Mouse (Mus musculus): Measurements from ENCODE around the gene Tpx2.

The Tpx2 gene

DNA sequence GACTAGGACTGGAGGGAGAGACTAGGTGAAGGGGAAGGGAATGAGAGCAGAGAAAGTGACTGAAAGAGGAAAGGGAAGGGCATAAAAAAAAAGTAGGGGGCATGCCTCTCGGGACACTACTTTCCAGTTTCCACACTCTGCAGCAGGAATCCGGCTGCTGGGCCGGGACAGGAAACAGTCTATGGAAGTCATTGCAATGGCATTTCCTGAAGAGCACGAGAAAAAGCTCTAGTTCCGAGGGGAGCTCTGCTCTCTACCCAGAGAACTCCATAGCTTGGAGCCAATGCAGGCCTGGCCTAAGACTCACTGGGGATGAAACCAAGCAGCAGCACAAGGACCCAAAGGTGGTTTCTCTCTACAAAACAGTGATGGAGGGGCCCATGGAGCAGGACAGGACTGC is 26.7 kb upstream of the Tpx2 start:
- peak; percentile 20 for DNase-seq

DNA sequence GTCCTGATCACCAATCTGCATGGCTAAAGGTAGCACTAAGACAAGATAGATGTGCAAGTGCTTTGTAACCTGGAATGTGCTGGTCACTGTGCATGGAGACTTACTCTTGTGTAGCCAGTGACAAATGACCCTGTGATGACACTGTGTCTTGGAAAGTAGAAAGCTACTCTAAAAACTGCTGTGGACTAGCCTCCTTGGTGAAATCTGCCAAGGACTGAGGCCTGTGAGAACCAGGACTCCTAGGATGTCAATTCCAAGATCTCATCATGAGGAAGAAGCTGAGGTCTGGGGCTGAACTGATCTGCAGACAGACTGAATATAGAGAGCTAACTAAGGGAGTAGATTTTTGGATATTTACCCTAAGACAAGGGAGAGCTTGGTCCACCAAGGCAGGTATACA is 26.2 kb upstream of the Tpx2 start:
- no peak for DNase-seq

DNA sequence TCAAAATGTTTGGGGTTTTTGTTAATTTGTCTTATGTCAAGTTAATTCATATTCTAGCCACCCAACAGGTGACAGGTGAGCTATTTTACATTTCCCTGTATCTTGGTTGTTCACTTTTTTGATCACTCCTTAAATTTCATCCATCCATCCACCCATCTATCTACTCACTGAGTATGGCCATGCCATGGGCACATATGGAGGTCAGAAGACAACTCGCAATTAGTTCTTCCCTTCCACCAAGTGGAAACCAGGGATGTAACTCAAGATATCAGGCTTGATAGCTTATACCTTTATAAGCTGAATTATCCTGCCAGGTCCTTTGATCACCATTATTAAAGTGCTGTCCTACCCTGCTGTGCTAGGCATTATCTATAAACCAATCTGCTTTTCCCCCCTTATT is 24.0 kb upstream of the Tpx2 start:
- DNase-seq: no peak

DNA sequence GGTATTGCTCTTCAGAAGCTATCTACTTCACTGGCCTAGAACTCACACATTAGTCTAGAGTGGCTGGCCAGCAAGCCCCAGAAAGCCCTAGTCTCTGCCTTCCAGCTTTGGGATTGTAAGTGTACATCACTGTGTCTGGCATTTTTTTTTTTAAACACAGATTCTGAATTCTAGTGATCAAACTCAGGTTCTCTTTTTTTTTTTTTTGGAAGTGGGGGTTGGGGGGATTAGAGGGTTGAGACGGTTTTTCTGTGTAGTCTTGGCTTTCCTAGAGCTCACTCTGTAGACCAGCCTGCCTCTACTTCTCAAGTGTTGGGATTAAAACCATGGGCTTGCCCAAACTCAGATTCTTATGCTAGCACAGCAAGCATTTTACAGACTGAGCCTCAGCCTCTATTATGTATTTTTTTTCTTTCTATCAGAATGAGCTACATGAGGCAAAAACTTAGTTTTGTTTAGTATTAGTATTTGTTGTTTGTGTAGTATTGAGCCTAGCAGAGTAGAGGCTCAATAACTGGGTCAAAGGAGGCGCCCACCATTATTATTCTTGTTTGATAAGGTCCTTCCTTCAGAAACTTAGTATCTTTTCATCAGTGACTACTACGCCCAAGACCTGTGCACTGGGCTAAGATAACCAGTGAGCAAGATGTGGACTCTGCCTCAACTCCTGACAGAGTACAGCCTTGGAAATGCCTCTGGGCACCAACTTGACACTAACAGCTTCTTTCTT is 23.2 kb upstream of the Tpx2 start:
- DNase-seq: no peak

DNA sequence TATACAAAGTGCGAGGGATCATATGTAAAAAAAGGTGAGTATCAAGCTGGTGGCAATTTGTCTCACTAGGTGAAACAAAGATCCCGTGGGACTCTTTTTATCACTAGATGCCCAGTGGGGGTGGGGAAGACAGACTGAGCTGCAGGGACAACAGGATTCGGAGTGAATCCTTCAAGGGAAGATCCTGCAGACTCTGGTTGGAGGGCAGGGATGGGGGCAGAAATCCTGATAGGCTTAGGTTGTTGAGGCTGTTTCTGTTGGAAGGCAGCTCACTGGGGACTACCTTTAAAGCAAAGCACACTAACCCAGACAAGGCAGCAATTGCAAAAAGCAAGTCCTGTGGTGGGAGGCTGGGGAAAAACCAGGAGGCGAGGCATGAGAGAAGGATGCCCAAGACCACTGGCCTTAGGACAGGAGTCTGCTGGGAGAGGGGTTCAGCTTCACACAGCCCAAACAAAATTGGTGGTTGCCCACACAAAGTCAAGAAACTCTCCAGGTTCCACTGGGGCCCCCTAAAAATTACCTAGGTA is 22.5 kb upstream of the Tpx2 start:
- no peak for DNase-seq

DNA sequence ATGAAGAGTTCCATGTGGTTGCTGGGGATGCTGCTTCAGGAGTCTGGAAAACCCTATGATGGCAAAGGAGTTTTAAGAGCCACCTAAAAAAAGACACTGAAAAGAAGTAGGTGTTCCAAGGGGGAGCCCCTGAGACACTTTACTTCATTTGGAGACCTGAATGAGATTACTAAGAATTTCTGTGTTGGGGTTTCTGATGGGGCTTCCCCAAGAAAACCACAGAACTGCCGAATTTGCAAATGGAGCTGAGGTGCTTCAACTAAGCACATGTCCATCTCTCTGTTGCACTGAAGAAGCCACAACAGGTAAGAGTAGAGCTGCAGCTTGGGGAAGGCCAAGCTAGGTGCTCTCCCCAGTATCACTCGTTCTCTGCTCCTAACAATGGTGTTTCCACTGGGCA is 22.1 kb upstream of the Tpx2 start:
- DNase-seq: no peak

DNA sequence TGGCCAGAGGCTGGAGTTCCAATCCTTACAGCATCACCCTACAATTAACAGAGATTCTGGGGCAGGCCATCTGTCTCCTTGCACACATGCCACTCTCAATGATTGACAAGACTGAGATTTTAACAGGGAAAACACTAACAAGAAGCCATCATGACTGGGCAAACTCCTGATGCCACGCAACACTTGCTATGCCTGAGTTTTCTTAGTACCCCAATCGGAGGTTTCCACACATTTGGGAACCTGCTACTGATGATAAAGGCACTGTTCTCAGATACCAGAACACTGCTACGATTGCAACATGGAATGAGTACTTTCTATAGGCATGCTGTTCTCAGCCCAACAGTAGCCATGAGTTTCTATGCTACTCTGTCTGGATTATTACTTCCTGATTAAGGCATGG is 21.3 kb upstream of the Tpx2 start:
- no peak for DNase-seq

DNA sequence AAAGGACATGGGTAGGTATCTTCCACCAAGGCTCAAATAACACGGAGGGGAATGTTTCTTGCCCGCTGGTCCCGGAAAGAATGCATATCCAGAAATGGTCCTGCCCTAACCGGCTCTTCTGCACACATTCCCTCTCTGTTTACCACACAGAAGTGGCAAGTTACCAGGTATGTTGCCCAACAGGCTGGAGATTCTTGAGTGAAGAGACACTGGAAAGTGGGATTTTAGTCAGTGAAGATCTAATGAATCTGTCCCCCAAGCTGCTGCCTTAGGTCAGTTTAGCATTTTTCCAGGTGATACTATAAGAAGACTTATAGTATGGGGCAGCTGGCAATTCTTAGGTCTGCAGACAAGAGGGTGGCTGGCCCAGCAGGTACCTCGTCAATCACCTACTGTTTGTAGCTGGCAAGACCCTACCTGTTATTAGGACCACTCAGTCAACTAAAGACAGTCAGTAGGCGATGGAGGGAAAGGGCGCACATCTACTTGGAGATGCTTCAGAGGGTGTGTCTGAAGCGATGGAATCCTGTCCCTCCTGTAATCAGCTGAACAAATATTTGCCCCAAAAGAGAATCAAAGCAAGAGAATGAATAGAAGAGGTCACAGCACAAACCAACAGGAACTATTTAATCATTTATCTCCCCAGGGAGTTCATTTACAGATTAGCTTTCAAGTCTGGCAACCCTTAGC is 20.3 kb upstream of the Tpx2 start:
- no peak for DNase-seq

DNA sequence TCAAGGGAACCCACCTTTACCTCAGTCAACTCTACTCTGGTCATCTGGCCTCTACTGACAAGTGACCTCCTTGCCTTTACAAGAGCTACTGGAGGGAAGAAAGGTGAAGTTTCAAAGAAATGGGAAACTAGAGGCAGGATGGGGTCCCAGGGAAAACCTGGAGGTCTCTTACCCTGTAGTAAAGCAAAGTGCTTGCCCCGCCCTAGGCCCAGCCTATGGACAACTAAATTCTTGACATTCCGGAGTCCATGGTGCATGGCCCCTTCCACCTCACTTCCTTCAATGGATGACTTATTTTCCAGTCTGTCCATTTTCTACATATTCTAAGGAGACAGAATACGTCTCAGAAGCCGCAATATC is 19.8 kb upstream of the Tpx2 start:
- DNase-seq: no peak

DNA sequence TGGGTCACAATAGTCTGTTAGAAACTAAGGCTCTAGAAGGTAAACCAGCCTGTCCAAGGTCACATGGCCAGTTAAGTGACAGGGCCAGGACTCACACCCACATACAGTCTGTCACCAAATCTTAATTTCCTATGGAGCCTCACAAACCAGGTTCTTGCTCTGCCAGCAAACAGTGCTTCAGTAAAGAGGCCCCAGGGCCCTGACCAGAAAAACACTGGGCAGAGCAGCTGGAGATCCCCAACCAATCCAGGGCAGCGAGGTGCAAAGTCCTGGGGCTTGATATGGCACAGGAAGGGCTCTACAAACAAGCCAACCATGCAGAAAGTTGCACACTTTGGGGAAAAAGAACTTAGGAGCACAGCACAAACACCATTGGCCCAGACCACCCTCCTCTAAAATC is 19.2 kb upstream of the Tpx2 start:
- no peak for DNase-seq

DNA sequence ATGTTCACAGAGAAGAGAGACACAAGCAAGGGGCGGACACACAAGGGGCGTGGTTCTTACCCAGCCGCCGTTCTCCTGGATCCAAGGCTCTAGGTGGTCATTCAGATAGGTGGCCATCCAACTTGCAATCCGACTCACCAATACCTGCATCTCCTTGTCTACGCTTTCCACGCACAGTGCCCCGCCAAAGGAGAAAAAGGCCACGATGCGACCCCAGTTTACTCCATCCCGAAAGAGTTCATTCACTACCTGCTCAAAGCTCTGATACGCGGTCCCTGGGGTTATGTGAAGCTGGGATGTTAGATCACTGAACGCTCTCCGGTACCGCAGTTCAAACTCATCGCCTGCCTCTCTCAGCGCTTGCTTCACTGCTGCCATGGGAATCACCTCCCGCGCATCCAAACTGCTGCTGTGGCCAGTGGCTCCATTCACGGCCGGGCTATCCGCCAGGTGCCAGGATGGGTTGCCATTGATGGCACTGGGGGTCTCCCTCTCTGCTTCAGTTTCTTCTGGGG is 18.3 kb upstream of the Tpx2 start:
- no peak for DNase-seq

DNA sequence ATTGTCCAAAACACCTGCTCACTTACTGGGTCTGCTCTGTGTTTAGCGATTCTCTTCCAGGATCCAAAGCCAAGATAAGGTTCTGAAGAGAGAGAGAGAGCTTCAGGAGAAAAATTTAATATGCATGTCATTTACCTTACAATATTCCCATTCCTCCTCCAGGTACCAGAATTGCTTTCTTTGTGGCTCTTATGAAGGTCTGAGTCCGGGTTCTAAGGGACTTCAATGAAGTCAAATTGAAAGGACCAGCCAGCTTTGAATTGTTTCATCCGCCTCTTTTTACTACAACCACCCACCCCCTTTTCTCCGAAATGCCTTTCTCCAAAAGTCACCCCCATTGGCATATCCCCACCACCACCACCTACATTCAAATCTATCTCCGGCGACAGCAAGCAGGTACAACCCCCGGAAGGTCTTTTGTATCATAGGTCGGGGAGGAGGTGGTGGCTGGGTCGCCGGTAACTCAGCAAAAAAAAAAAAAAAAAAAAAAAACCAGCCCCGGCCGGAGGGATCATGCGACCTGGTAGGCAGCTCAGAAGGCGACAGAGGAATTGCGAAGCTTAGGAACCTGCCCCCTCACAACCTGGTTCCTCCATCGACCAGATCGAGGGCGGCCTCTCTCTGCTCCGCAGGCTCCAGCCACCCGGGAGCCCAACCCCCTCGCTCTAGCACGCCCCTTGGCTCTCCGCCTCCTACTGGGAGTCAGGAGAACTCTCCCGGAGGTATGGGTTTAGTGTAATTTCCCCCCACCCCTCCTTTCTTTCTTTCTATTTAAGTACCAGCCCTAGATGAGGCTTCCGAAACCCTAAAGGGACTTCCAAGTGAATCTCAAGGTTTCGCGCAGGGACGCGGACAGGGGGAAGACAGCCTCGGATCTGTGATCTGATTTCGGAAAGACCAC is 17.5 kb upstream of the Tpx2 start:
- peak; percentile 81 for DNase-seq

DNA sequence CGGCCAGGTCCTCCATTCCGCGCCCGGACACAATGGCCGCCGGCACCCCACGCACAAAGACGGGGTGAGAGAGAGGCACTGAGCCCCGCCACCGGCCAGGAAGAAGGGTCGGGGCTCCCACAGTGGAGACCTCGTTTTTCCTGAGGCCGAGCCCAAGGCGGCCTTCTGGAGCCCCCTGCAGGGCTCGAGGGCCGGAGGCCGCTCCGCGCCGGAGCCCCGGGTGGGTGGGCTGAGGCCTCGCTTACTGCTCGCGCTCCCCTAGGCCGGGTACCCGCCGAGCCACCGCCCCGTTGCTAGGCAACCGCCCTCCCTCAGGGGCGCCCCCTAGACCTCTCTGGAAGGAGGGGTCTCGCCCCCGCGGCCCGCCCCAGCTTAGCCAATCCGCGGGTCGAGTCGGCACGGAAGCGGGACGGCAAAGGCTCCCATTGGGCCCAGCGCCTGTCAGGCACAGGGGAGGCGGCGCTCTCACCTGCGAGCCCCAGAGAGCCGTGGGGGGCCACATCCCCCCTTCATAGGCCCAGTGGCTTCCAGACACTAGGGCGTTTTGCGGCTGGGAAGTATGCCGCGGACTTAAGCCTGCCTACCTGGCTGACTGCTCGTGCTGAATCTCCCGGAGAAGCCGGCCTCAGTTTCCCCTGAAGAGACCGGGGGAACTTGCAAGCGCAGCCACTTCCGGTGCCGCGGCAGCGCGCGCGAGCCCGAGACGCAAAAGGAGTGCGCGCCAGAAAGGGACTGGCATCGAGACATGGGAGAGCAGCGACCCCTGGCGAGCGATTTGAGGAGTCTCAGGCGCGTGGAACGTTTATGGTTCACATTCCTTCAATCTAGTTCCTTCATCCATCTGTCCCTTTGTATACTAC is 16.5 kb upstream of the Tpx2 start, which contains the start of gene Bcl2l1:
Gene Bcl2l1 (minus strand): TSS at position 710 of the 860 bp plus-strand sequence.
- peak; percentile 97 for DNase-seq

DNA sequence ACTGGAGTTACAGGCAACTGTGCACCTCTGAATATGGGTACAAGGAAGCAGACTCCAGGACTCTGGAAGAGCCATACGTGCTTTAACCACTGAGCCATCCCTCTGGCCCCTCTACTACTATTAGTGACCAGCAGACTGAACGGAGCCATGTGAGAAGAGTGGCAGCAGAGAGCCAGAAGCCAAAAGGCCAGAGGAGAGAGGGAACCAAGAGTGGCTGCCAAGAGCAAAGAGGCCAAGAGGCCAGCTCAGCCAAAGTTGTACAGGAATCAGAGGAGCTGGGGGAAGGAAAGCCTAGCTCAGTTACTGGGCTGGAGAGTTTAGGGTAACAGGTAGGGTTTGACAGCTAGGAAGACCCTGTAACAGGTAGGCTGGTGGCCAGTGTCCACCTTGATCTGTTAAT is 8.5 kb upstream of the Tpx2 start:
- no peak for DNase-seq

DNA sequence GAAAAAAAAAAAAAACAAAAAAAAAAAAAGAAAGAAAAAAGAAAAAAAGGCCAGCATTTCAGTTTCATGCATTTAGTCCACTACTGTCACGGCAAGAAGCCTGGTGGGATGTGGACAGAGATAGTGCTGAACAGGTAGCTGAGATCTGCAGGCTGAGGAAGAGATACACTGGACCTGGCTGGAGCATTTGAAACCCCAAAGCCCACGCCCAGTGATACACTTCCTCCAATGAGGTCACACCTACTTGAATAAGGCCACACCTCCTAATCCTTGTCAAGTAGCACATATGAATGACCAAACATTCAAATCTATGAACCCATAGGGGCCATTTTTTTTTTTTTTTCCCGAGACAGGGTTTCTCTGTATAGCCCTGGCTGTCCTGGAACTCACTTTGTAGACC is 5.0 kb upstream of the Tpx2 start:
- no peak for DNase-seq

DNA sequence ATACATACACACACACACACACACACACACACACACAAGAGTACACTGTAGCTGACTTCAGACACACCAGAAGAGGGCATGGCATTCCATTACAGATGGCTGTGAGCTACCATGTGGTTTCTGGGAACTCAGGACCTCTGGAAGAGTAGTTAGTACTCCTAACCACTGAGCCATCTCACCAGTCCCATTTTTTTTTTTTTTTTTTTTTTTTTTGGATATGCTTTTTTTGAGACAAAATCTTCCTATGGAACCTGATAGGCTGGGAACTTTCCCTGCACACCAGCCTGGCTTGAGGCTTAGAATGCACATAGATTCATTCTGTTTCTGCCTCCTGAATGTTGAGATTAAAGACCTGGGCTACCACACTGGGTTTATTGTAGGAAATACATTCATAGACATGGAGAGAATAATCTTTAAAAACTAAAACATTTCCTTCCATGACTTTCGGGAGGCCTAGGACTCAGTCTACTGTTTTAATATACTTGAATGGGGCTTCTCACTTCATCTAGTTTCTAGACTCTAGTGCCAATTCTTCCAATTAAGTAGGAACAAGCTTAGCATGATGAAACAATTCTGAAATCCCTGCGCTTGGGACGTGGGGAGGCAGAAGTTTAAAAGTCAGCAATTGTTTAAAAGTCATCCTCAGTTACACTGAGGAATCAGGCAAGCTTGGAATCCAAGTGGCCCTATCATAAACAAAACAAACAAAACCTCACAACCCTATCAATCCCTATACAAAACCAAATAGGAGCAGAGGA is 528 bp upstream of the Tpx2 start:
- DNase-seq: no peak

DNA sequence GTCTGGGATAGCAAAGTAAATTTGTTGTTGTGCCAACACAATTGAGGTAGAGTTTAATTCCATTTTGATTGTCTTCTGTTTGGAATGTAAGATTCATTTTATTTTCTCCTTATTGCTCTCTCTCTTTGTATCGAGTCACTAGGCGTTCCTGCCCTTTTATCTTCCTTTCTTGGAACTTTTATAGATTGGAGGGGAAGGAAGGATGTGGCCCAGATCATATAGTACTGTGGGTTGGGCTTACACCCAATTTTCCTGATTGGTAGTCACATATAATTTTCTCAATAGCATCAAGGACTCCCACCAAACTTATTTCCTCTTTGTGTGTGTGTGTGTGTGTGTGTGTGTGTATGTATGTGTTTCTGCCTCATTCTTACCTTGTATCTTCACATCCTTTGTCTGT is 702 bp downstream of the Tpx2 start:
- no peak for DNase-seq

DNA sequence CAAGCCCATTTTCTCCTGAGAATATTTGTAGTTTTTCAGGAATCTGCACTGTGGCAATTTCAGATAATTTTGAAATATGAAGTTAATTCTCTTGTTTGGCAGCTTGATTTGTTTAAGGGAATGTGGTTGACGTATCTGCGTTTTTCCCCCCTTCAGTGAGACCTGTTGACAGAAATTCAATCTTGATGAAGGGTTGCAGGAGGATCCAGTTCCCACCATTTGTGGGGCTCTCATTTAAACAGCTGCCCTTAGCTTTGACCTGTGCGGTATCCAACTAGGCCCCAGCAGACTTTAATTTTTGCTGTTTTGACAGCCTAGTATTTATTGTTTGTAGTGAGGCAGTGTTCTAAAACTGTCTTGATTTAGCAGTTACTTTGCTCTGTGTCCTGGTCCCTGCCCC is 11.7 kb downstream of the Tpx2 start:
- no peak for DNase-seq

DNA sequence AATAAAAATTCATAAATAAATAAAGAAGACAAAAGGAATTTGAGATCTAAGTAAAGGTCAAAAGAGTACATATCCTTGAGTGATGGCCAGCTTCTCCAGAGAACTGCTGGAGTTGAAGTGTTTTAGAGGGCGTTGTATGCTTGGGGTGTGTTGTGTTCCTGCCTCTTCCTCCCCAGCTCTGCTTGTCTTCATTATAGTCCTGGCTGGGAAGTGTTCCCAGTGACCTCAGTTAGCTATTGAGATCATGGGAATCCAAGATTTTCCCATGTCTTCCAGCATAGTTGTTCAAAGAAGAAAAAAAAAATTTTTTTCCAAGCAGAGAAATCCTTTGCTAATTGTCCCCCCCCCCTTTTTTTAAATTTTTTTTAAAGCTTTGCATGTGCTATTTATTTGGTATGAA is 14.1 kb downstream of the Tpx2 start:
- no peak for DNase-seq

DNA sequence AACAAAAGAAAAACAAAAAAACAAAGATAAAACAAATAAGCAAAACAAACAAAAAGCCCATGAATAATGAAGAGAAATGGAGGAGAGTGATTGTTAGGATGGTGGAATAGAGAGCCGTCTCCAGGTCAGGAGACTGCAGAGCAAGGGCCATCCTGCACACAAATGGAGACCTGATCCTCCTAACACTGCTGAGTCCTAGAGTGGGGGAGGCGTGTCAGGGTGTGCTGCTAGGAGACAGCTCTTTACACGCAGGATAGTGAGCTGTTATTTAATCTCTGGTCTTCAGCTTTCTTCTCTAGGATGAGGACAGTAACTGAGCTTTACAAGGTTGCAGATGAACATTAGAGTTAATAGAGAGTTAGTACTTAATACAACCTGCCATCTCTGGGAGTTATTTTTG is 14.9 kb downstream of the Tpx2 start:
- DNase-seq: no peak

DNA sequence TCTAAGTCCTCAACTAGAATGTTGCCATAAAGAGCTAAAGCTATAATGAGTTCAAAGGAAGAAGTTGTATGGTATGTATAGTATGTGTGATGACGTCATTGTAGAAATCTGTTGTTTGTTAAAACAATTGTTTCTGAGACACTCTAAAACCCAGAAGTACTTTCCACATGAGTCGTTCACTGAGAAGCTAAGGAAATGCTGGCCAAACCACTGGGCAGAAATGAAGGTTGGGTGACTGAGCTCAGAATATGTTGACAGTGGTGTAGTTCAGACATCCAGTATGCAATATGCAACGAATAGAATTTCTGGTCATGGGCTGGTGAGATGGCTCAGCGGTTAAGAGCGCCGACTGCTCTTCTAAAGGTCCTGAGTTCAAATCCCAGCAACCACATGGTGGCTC is 15.6 kb downstream of the Tpx2 start:
- DNase-seq: no peak

DNA sequence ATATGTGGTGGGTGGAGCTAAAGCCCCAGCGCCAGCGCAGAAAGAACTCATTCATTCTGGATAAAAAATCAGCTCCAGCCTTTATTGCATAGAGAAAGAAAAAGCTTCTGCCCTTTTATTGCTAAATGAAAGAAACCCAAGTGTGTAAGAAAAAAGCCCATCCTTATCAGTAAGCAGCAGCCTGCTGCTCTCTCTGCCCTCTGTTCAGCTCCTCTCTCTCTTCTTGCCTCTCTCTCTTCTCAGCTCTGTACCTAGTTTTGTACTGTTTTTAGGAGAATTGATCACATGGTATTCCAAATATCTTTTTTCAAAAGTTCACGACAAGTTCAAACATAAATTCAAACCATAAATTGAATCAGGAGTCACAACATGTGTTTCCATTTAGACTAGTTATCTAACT is 30.5 kb downstream of the Tpx2 start:
- DNase-seq: no peak

All from cerebellum, adult 8-10 months (tissue).